Mouse (Mus musculus): ENCODE results near the gene Ptch1.

DNA sequence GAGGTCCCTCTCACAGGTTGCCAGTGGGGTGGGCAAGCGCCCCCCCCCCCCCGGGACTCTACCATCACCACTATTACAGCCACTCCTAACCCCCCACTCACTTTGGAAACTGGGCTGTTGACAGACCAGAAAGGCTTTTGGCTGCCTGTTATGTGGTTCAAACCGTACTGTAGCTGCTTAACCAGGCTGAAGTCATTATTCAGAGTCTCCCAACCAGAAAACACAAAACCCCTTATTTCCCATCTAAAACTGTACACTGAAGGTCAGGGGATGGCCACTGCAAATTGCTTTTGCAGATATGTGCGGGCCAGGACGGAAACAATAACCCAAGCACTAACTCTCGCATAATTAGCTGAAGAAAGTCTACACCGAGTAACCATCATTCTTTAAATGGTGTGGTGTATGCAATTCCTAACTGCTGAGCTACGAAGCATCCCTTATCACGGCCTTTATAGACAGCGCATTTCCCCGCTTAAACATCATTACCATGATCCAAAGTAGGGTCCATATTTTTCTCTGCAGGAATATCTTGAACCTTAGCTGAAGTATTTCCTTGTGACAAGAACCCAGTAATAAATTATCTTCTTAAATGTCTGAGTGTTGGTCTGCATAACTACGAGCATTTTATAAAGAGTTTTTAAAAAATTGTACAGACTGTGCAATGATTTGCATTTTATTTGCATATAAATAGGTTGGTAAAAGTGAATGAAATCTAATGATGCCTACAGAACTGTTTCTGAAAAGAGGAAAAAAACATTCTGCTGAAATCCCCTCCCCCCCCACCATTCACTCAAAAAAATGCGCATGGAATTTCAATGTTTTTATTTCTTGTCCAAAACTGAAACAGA, 29.1 kb downstream of the Ptch1 start:
- TF ChIP-seq USF2 (conservative IDR thresholded peaks at IDR 0.05; ENCODE audit: low read depth, low read length) (no peak), EP300 (IDR thresholded peaks at IDR 0.05; ENCODE audit: low read length) (no peak), POLR2A (IDR thresholded peaks at IDR 0.05; ENCODE audit: low read depth, low read length) (no peak), CTCF (conservative IDR thresholded peaks at IDR 0.05 in 1 of 2, IDR thresholded peaks at IDR 0.05 in 1 of 2; ENCODE audit: low read depth in 2 of 2, low read length in 2 of 2) (no peak), ZC3H11A (IDR thresholded peaks at IDR 0.05; ENCODE audit: low read depth, low read length) (no peak), JUND (conservative IDR thresholded peaks at IDR 0.05; ENCODE audit: low read depth, low read length) (no peak), MAX (IDR thresholded peaks at IDR 0.05; ENCODE audit: low read length) (no peak), ETS1 (conservative IDR thresholded peaks at IDR 0.05; ENCODE audit: low read depth, low read length) (no peak)

All from CH12.LX (cell line).